Mouse (Mus musculus): Measurements from ENCODE around the gene Mars2. TPM values are rescaled to one million over a fixed set of nuclear protein-coding genes. Genes with fewer than 3 reads are reported as not detected.

The Mars2 gene
- 2.4 TPM in 2 replicates for polyA plus RNA-seq (2015; fragmentation: Nextera tagmentation; extraction: Ambion mirVana)

DNA sequence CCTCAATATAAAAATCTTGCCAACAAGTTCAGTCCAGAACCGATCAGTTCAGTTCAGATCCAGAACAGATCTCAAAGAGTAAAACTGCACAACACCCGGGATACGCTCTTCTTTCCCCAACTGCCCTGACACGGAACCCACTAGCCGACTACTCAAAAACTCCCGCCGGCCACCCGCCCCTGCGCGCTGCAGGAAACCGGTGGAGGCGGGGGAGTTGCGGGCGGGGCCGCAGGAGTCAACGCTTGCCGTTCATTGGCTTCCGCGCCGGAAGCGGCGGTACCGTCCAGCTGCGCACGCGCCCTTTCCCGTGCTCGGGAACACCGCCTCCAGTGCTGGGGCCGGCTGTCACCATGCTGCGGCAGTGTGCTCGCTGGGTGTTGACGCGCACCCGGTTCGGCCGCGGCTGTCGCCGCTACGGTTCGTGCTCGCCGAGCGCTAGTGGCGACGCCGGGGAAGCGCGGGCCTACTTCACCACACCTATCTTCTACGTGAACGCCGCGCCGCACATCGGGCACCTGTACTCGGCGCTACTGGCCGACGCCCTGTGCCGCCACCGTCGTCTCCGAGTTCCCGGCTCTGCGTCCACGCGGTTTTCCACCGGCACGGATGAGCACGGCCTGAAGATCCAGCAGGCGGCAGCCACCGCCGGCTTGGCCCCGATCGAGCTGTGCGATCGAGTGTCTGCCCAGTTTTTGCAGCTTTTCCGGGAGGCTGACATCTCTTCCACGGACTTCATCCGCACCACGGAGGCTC, at the start of gene Mars2:
Gene Mars2, plus strand, starts transcription at position 288 of the 753 bp plus-strand sequence.
- Histone ChIP-seq H3K36me3 (ENCODE audit: control insufficient read depth, insufficient read depth, low read length) (no peaks in the 10 kb centered on the region), H3K4me3 (ENCODE audit: low read length) (peak within 1 kb of the TSS; percentile 74), H3K9me3 (ENCODE audit: control insufficient read depth, low read length) (no peaks in the 10 kb centered on the region), H3K27ac (ENCODE audit: low read length) (peak within 1 kb of the TSS; percentile 30), H3K4me1 (replicated peaks; ENCODE audit: control insufficient read depth, insufficient read depth, low read length) (peaks cover 16% of the 10 kb centered on the region), H3K9ac (ENCODE audit: low read length) (peak within 1 kb of the TSS; percentile 76), H3K27me3 (ENCODE audit: control insufficient read depth, insufficient read depth, low read depth, low read length) (no peaks in the 10 kb centered on the region), H3K4me2 (ENCODE audit: low read depth, low read length) (peak within 1 kb of the TSS; percentile 64)
- under 1% methylated on average over 75 of the region's 82 CpGs for WGBS
- ATAC-seq (ENCODE audit: low read depth) = peak; percentile 99

- WGBS = 8% methylated on average over 8 of the region's 8 CpGs
- peak; percentile 55 for ATAC-seq (ENCODE audit: low read depth)
- no peaks in the 10 kb centered on the region; the same call in 1 of the 2 replicates for H3K36me3 ChIP-seq (ENCODE audit: control insufficient read depth, insufficient read depth, low read length)
- H3K4me1 ChIP-seq (replicated peaks; ENCODE audit: control insufficient read depth, insufficient read depth, low read length) = peaks cover 20% of the 10 kb centered on the region
- H3K4me3 ChIP-seq (ENCODE audit: low read length) = peak overlapping the region; percentile 39
- peak overlapping the region; percentile 68 for H3K27ac ChIP-seq (ENCODE audit: low read length)
- no peaks in the 10 kb centered on the region for H3K27me3 ChIP-seq (ENCODE audit: control insufficient read depth, insufficient read depth, low read depth, low read length)
- peak overlapping the region; percentile 54 for H3K4me2 ChIP-seq (ENCODE audit: low read depth, low read length)
- peak overlapping the region; percentile 50 for H3K9ac ChIP-seq (ENCODE audit: low read length)
- no peaks in the 10 kb centered on the region for H3K9me3 ChIP-seq (ENCODE audit: control insufficient read depth, low read length)
These were observed 45.0 kb upstream of the Mars2 start for GRCm38 (mm10) chr1:55192015-55192414.

- Histone ChIP-seq H3K4me2 (ENCODE audit: low read depth, low read length) (no peak overlapping the region), H3K9me3 (ENCODE audit: control insufficient read depth, low read length) (no peaks in the 10 kb centered on the region), H3K36me3 (ENCODE audit: control insufficient read depth, insufficient read depth, low read length) (no peaks in the 10 kb centered on the region; the same call in 1 of the 2 replicates), H3K27ac (ENCODE audit: low read length) (peak overlapping the region; percentile 90), H3K4me1 (replicated peaks; ENCODE audit: control insufficient read depth, insufficient read depth, low read length) (peaks cover 20% of the 10 kb centered on the region), H3K9ac (ENCODE audit: low read length) (peak overlapping the region; percentile 44), H3K27me3 (ENCODE audit: control insufficient read depth, insufficient read depth, low read depth, low read length) (no peaks in the 10 kb centered on the region), H3K4me3 (ENCODE audit: low read length) (no peak overlapping the region)
- WGBS = 42% methylated on average over 3 of the region's 3 CpGs
- no peak; the same call in 1 of the 2 replicates for ATAC-seq (ENCODE audit: low read depth)
These were observed 44.2 kb upstream of the Mars2 start for GRCm38 (mm10) chr1:55192824-55193223.

GRCm38 (mm10) chr1:55193316-55193715, 43.7 kb upstream of the Mars2 start:
- Histone ChIP-seq H3K27me3 (ENCODE audit: control insufficient read depth, insufficient read depth, low read depth, low read length) (no peaks in the 10 kb centered on the region), H3K27ac (ENCODE audit: low read length) (peak overlapping the region; percentile 90), H3K36me3 (ENCODE audit: control insufficient read depth, insufficient read depth, low read length) (no peaks in the 10 kb centered on the region; the same call in 1 of the 2 replicates), H3K9me3 (ENCODE audit: control insufficient read depth, low read length) (no peaks in the 10 kb centered on the region), H3K4me1 (replicated peaks; ENCODE audit: control insufficient read depth, insufficient read depth, low read length) (peaks cover 20% of the 10 kb centered on the region), H3K4me2 (ENCODE audit: low read depth, low read length) (no peak overlapping the region), H3K4me3 (ENCODE audit: low read length) (no peak overlapping the region), H3K9ac (ENCODE audit: low read length) (peak overlapping the region; percentile 44)
- peak; percentile 91 for ATAC-seq (ENCODE audit: low read depth)
- 24% methylated on average over 2 of the region's 2 CpGs for WGBS

- no peak for ATAC-seq (ENCODE audit: low read depth)
- H3K27ac ChIP-seq (ENCODE audit: low read length) = peak overlapping the region; percentile 45
- no peaks in the 10 kb centered on the region; the same call in 1 of the 2 replicates for H3K36me3 ChIP-seq (ENCODE audit: control insufficient read depth, insufficient read depth, low read length)
- no peaks in the 10 kb centered on the region for H3K27me3 ChIP-seq (ENCODE audit: control insufficient read depth, insufficient read depth, low read depth, low read length)
- no peak overlapping the region for H3K9ac ChIP-seq (ENCODE audit: low read length)
- peaks cover 20% of the 10 kb centered on the region for H3K4me1 ChIP-seq (replicated peaks; ENCODE audit: control insufficient read depth, insufficient read depth, low read length)
- no peak overlapping the region for H3K4me3 ChIP-seq (ENCODE audit: low read length)
- H3K4me2 ChIP-seq (ENCODE audit: low read depth, low read length) = no peak overlapping the region
- 67% methylated on average over 19 of the region's 19 CpGs for WGBS
- no peaks in the 10 kb centered on the region for H3K9me3 ChIP-seq (ENCODE audit: control insufficient read depth, low read length)
These were observed 42.7 kb upstream of the Mars2 start for GRCm38 (mm10) chr1:55194064-55194915.

GRCm38 (mm10) chr1:55195021-55195420, 42.0 kb upstream of the Mars2 start:
- Histone ChIP-seq H3K27me3 (ENCODE audit: control insufficient read depth, insufficient read depth, low read depth, low read length) (no peaks in the 10 kb centered on the region), H3K9ac (ENCODE audit: low read length) (no peak overlapping the region), H3K27ac (ENCODE audit: low read length) (no peak overlapping the region), H3K36me3 (ENCODE audit: control insufficient read depth, insufficient read depth, low read length) (no peaks in the 10 kb centered on the region; the same call in 1 of the 2 replicates), H3K4me2 (ENCODE audit: low read depth, low read length) (no peak overlapping the region), H3K9me3 (ENCODE audit: control insufficient read depth, low read length) (no peaks in the 10 kb centered on the region), H3K4me3 (ENCODE audit: low read length) (no peak overlapping the region), H3K4me1 (replicated peaks; ENCODE audit: control insufficient read depth, insufficient read depth, low read length) (peaks cover 20% of the 10 kb centered on the region)
- 77% methylated on average over 4 of the region's 4 CpGs for WGBS
- no peak for ATAC-seq (ENCODE audit: low read depth)

GRCm38 (mm10) chr1:55196327-55197003, 40.5 kb upstream of the Mars2 start:
- Histone ChIP-seq H3K36me3 (ENCODE audit: control insufficient read depth, insufficient read depth, low read length) (no peaks in the 10 kb centered on the region; the same call in 1 of the 2 replicates), H3K9ac (ENCODE audit: low read length) (no peak overlapping the region), H3K9me3 (ENCODE audit: control insufficient read depth, low read length) (no peaks in the 10 kb centered on the region), H3K4me2 (ENCODE audit: low read depth, low read length) (no peak overlapping the region), H3K4me3 (ENCODE audit: low read length) (no peak overlapping the region), H3K4me1 (replicated peaks; ENCODE audit: control insufficient read depth, insufficient read depth, low read length) (peaks cover 20% of the 10 kb centered on the region), H3K27ac (ENCODE audit: low read length) (peak overlapping the region; percentile 34), H3K27me3 (ENCODE audit: control insufficient read depth, insufficient read depth, low read depth, low read length) (no peaks in the 10 kb centered on the region)
- 53% methylated on average over 6 of the region's 6 CpGs for WGBS
- no peak for ATAC-seq (ENCODE audit: low read depth)

- ATAC-seq (ENCODE audit: low read depth) = no peak
- no peaks in the 10 kb centered on the region for H3K9me3 ChIP-seq (ENCODE audit: control insufficient read depth, low read length)
- no peak overlapping the region for H3K9ac ChIP-seq (ENCODE audit: low read length)
- no peak overlapping the region for H3K27ac ChIP-seq (ENCODE audit: low read length)
- peaks cover 6% of the 10 kb centered on the region for H3K4me1 ChIP-seq (replicated peaks; ENCODE audit: control insufficient read depth, insufficient read depth, low read length)
- no peaks in the 10 kb centered on the region for H3K27me3 ChIP-seq (ENCODE audit: control insufficient read depth, insufficient read depth, low read depth, low read length)
- WGBS = 46% methylated on average over 3 of the region's 3 CpGs
- peaks cover 2% of the 10 kb centered on the region for H3K36me3 ChIP-seq (ENCODE audit: control insufficient read depth, insufficient read depth, low read length)
- no peak overlapping the region for H3K4me2 ChIP-seq (ENCODE audit: low read depth, low read length)
- no peak overlapping the region for H3K4me3 ChIP-seq (ENCODE audit: low read length)
These were observed 38.3 kb upstream of the Mars2 start for GRCm38 (mm10) chr1:55198719-55199118.

Data from lung, embryonic 16.5 days (tissue).